Mouse (Mus musculus) activated CD4-positive, CD25-positive, alpha-beta regulatory T cell, adult 4 months (primary cell): ENCODE data around the gene Spag4. TPM values are rescaled to one million over a fixed set of nuclear protein-coding genes. Genes with fewer than 3 reads are reported as not detected.

ENCODE experiments used
- ATAC-seq: one replicate; pipeline ENCODE4 v1.8.0; 2017
- polyA plus RNA-seq, 2 experiments: library from polyadenylated mRNA; unstranded; fragments of 100-300 nt; shearing (Covaris generic); gene quantifications; one replicate each; pipeline ENCODE4 v1.2.1; 2017

Spag4 gene
- not detected for polyA plus RNA-seq

DNA sequence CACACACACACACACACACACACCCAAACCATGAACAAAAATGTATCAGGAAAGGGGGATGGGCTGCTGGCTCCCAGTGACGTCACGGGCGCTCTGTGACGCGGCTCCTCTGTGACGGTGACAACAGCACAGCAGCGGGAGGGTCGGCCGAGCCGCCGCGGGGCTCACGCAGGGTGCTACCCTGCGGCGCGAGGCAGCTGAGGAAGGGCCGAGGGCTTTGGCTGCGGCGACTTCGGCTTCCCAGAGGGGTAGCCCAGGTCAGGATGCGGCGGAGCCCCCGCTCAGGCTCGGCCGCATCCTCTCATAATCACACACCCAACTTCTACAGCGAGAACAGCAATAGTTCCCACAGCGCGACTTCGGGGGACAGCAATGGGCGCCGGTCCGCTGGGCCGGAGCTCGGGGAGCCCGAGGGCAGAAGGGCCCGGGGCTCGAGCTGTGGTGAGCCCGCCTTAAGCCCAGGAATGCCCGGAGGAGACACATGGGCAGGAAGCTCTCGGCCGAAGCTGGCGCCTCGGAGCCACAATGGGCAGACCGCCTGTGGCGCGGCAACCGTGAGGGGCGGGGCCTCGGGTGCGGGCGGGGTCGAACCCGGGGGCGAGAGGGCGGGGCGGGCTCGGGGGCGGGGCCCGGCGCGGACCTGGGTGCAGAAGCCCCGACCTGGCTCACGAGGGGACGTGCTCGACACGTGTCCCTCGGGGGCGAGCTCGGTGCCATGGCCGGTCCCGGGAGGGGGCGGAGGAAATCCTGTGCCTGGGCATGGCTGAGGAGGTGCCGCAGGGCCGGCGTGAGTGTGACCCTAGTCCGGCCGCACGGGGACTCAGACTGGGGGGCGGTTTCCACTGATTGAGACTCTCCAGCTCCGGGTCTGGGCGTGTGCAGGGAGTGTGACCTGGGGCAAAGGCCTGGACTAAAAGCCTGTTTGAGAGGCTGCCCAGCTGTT, at the start of gene Spag4:
TSS of gene Spag4 (plus strand) at position 77 of the 943 bp plus-strand sequence.
- peak; percentile 74 for ATAC-seq

DNA sequence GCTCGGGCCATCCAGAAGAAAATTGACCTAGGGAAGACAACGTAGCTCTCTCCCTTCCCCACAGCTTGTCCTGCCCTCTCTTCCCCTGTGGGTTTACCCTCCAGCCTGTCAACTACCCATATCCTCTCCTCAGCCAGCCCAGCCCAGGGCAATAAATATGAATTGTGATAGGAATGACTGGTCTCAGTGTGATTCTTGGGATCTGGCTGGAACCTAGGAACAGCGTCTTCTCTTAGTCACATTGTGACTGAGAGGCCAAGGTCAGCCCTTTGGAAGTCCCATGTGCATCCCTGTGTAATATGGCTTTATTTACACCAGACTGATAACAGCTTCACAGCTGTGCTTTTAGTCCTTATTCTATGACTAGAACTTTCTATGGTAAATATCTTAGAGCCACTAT, 46.9 kb upstream of the Spag4 start:
- ATAC-seq = no peak

DNA sequence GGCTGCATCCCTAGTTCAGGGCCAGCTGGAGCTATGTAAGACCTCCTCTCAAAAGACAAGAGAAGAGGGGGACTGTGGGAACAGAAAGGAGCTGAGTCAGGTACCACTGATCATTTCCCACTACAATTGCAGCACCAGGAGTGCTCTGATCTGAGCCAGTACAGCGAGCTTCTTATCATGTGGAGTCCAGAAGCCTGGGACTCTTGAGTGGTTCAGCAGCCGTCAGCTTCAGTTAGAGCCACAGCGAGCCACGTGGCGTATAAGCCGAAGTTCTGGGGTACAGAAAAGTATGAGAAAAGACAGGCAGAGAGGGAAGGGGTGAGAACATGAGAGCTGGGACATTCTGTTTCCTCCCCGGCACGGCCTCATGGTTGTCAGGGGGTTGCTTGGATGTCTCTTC, 43.8 kb upstream of the Spag4 start:
- no peak for ATAC-seq

DNA sequence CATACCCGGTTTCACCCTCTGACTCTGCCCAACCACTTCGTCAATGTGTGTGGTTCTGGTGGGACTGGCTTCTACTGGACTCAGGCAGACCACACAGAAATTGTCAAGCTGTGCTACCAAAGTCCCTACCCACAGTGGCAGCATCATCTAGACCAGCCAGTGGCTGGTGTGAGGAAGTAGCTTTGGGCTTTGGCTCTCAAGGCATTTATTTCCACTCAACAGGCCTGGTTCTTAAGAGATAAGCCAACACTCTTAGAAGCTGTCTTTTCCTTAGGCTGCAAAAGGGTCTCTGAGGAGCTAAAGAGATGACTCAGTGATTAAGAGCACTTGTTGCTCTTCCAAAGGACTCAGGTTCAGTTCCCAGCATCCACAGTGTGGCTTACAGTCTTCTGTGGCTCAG, 43.2 kb upstream of the Spag4 start:
- no peak for ATAC-seq

DNA sequence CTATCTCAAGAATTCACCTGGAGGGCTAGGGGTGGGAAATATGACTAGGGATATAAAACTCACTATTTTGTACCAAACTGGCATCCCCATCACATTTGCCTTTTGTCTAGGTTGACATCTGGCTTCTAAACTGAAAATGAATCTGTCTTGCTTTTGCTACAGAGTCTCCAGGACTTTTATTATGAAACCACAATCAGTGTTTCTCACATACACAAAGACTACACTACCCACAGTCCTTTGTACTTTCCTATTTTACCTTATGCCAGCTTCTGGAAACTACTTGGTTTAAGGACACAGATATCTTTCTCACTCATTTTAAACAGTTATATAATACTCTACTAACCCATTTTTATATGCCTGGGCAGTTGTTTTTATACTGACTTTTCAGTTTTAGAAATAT, 39.5 kb upstream of the Spag4 start:
- ATAC-seq = no peak

DNA sequence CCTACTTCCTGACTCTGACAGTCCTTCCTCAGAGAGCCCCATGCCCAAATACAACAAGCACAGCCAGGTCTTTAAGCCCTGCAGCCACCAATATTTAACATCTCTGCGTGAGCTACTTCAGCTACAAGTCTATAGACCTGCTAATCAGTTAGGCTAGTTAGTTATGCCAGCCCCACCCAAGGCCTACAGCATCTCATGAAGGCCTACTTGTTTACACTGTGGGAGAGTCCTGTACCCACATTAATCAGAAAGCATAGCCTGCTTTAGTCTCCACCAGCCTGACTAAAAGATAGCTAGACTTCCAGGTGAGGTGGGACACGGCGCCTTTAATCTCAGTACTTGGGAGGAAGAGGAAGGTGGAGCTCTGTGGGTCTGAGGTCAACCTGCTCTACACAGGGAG, 25.6 kb upstream of the Spag4 start:
- ATAC-seq = no peak

DNA sequence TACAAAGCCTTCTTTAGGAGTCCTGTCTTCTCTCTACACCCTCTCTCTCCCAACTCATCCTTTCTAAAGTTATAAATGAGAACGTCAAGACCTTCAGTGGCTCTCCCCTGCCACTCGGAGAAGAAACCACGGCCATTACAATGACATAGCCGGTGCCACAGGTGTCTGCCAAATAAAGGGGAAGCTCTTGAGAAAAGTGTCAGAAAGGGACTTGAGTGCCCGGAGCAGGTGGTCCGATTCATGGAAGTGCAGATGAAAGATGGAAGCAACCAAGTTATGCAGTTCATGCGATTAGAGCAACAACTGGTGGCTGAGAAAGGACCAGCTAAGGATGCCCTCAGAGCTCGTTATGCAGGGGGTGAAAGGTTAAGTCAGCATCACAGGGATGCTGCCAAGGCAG, 22.1 kb upstream of the Spag4 start:
- no peak for ATAC-seq

DNA sequence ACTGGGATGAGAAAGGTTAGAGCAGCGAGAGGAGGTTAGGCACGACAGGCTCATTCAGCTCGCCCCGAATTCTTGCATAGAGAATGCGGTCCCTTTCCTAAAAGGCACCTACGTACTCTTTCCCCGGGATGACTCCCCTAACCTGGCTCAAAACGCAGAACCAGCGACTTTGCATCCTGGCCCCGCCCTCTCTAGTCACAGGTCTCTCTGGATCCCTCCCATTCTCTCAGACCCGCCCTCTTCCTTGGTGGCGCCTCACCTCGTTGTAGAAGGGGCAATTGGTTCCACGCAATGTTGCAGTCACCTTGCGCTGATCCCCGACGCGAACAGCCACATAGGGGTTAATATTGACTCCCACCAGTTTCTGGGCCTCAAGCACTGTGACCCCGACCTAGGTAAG, 17.0 kb upstream of the Spag4 start:
- ATAC-seq = no peak

DNA sequence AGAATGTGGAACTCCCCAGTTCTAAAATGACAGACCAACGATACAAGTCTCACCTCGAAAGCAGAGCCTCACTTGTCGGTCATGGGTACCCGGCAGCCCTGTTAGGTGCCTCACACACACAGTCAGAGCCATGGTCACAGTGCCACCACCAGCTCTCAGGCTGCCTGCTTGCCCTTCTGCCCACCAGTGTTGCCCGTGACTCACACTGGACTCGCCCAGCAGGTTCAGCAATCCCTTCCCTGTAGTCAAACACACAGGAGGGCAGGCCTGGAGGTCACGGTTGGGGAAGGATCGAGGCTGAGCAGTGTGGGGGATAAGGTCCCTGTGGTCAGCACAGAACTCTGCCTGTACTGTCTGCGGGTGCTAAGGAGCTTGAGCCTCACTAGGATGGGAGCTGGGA, 12.2 kb upstream of the Spag4 start, which contains the start of gene Fer1l4:
TSS of gene Fer1l4 (minus strand) at position 132 of the 400 bp plus-strand sequence.
- no peak for ATAC-seq

DNA sequence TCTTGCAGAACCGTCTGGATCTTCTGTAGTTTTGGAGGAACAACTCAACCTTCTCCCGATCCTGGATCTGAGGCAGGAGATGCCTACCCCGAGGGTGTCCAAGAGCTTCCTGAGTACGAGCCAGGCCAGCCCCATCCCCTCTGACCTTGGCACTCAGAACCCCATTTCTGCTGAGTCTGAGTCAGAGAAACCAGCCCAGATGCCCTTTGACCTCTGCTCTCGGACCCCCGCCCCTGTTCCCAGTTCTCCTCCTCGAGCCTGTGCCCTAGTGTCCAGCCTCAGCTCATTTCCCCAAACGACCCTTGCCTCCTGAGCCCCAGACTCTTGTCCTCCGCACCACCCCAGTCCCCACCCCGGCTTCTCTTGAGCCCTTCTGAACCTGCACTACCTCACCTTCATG, 1.2 kb downstream of the Spag4 start:
- ATAC-seq = no peak

DNA sequence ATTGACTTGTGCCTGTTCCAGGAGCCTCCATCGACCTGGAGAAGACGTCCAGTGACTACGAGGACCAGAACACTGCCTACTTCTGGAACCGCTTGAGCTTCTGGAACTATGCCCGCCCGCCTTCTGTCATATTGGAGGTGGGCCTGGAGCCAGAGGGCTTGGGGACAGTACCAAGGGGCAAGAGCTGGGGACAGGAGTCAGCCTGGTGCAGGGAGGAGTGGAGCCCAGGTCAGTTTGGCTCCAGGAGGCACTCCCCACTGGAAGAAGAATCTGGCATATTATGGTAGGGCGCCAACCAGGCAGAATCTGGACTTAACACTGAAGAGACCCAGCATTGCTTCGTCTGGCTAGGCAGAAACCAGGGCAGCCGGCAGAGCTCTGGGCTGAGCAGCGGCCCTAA, 2.9 kb downstream of the Spag4 start:
- ATAC-seq = no peak

DNA sequence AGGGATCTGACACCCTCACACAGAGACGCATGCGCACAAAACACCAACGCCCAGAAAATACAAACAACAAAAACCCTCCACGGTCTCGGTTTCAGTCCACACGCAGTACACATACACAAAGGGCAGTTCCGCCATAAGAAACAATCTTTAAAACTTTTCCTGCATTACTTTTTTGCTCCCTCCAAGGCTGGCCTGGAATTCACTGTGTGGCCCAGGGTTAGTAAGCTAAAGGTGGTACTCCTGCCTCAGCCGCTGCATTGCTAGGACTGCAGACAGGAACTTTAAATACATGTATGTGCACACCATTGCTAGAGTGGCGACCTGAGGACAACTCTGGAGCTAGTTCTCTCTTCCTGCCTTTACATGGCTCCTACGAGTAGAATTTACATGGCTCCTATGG, 6.3 kb downstream of the Spag4 start:
- no peak for ATAC-seq

DNA sequence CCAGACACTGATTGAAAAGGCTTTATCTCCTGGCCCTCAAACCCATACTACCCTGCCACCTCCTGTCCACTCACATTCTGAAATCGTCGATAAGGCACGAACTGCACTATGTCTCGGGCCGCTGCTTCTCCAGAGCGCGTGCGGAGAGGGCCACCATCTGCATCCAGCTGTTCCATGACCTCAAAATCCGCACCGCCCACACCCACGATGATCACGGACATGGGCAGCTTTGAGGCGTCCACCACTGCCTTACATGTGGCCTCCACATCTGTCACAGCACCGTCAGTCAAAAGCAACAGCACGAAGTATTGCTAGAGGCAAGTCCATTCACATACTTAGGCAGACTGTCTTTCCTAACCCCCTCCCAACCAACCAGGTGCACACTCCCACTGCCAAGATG, 8.8 kb downstream of the Spag4 start:
- no peak for ATAC-seq

DNA sequence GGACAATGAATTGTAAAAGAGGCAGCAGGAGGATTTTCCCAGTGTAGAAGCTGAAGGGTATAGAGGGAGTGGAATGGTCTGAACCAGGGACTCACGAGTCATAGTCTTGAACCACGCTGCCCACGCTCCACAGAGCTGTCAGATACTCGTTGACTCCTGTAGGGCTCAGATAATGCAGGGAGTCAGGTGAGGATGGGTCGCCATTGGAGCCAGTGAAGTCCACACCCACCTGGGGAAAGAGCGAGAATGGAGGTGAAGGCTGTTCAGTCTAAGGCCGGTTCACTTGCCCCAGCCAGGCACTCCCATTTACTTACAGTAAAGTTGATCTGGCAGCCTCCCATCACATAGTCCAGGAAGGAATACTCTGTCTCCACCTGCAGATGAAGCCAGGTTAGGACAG, 12.5 kb downstream of the Spag4 start:
- ATAC-seq = no peak

DNA sequence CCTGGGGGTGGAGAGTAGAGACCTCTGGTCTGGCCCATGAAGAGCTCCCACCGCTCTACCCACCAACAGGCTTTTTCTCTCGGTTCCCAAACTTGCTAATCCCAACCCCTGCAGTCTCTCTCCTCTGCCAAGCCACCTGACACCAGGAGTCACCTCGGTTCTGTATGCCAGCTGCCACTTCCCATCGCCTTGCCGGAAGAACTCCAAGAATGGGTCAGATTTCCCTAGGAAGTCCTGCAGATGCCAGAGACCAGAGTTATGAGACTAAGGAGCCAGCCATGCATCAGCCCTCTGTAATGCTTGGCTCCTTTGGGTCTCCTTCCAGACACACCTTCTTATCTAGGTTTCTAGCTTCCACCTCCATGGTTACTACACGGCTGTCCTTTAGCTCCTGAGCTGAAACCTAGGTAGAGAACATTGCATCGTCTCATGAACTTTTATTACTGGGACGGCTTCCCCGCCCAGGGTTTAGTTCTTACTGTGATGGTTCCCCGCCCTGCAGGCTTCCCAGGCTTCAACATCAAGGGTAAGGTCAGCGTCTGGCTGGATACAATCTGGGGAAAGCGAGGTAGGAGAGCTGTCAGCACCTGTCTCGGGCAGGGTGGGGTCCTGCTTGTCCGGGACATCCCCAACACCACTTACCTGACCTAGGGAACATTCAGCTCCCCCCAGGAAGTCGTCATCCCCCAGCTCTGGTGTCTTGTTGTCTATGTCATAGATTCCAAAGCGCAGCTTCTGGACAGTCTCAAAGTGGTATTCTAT, 13.6 kb downstream of the Spag4 start:
- ATAC-seq = no peak

DNA sequence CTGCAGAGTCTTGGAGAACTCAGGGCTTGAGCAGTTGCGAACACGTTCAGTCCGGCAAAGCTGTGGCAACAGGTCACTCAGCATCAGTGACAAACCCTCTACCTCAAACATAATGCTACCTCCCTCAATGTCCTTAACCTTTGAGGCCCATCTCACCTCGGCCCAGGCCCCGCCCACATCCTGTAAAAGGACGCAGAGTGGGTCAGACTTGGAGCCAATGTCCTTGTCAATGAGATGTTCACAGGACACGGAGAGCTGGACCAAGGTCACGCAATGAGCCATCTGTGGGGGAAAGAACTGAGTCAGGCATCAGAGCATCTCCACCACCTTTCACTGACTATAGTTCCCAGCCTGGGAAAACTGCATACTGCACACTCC, 14.2 kb downstream of the Spag4 start:
- no peak for ATAC-seq

DNA sequence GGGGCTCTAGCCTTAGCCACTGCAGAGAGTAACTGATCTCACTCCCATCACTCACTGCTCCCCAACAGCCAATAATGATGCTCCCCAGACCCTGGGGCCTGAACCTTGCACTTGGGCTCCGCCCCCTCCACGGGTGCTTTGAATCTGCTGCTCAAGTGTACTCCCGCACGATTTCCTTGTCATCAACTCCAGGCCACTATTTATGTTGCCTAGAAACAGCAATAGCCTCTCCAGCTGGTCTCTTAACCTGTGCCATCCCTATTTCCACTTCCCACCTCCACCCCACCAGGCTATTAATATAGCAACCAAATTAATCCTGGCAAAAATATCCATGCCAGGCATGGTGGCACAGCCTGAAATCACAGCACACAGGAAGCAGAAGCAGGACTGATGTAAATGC, 14.7 kb downstream of the Spag4 start:
- no peak for ATAC-seq

DNA sequence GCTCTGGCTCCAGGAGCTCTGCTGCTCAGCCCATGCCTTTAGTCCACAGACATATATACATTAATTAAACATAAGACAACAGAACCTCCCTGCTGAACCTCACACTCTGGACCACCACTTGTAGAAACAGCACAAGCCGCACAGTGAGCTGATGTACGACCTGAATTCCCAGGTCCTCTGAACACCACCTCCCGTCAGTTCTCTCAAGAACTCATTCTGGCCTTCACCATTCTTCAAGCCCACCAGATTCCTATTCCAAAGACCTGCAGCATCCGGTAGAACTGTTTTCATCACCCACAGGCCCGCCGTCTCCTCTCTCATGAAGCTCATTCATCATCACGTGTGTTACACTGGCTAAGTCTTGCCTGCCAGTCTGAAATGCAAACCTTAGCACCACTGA, 15.4 kb downstream of the Spag4 start:
- no peak for ATAC-seq

DNA sequence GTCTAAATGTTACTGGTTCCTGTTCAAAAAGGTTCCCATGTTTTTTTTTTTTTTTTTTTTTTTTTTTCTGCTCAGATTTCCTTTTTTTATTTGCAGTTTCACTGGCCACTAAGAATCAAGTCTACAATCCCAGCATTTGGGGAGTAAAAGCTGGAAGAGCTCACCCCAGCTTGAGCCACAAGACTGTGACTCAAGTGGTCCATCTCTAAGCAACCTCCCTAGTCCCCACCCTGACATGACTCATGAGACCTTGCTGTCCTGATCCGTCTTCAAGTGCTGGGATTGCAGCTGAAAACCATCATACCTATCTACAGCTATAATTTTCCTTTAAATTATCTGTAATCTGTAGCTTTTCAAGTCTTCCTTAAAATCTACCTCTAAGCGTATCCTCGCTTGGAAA, 19.6 kb downstream of the Spag4 start:
- no peak for ATAC-seq

DNA sequence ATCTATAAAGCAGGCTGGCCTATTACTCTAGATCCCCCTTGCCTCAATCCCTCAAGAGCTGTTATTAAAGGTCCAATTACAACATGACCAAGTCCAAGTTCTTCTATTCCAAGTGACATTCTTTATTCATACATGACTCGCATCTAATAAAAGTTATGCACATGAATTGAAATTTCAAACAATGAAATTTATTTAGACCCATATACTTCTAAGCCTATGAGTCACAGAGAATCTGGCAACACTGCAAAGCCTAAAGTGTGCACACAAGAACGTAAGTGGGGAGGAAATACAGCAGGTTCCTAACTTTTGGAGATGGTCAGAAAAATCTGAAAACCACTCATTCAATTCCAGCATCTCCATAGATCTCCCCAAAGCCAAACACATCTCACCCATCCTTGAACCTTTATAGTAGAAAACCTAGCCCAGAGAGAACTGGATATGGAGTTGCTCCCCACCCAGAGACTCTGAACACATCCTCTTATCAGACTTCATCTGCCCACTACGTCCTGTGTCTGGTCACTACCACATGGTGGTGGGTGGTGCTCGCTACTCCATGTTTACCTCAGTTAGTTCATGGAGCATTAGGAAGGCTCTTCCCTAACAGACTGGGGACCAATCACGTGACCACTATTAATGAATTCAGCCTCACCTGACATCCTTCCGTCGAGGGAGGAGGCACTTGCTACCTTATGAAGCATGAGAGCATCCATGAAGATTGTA, 22.6 kb downstream of the Spag4 start:
- no peak for ATAC-seq

DNA sequence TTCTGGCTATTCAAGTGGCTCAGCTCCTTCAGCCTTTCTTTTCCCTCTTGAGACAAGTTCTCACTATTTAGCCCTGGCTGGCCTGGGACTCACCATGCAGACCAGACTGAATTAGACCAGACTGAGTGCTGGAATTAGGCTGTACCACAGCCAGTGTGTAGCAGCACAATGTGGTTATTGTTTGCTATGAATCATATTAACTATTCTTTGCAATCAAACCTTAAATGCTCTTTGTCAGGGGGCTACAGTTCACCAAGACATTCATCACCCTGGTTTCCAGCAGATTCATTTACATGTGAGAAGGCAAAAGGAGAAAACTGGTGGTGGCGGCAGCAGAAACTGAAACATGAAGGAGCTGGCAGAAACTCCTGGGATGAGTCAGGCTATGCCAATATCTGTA, 24.8 kb downstream of the Spag4 start:
- ATAC-seq = no peak

DNA sequence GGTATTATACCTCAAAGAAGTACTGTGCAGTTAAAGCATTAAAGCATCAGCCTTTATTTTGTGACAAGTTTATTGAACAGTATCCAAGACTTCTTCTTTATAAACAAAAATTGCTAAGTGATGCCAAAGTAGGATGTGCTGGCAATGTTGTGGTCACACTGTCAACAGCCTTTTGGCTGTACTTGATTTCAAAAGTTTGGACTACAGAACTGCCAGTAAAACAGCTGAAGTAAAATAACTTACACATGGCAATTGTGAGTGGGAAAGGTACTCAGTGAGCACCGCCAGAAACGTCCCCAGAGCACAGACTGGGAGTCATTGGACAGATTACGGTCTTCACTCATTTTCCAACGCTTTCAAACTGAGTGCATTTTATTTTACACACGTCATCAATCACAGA, 27.0 kb downstream of the Spag4 start:
- ATAC-seq = no peak

DNA sequence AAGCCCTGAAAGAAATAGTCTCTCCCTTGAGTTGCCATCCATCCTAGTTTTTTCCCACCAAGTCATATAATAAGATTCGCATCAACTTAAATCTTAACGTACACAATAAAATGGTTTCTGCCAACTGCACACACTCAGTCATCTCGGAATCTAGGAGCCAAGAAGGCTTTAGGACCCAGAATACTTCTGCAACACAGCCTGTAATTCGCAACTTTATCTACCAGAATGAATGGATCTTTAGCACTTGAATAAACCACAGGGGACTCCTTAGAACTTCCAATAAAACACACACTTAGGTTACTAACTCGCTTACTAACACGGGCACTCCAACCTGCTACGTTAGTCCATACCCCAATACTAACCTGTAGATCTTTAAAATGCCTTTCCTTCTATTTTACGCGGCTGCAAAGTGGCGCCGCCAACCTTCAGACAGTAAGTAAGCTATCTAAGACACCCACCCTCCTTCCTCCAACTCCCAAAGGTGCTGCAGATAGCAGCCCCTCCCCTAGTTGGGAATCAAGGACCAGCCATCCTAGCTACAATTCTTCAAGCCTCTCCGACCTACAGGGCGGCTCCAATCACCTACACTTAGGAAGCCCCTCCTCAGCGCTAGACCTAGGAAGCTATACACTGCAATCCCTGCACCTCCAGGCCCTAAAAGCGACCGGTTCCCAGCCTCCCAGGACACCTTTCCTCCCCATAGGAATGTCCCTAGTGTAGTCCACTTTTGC, 45.8 kb downstream of the Spag4 start:
- ATAC-seq = no peak
